Mouse (Mus musculus) cortical plate, adult 2 months (tissue): ENCODE data around the gene BC030499.

Source experiments
- CTCF ChIP-seq: fragments of 200-500 bp; IDR thresholded peaks from 2 replicates; pipeline ENCODE4 v1.5.1; 2011; ENCODE audit warnings: mild to moderate bottlenecking, control low read depth, low read length; ENCODE audit not compliant: insufficient read depth; ENCODE audit errors: extremely low read depth
- POLR2A ChIP-seq: fragments of 200-500 bp; IDR thresholded peaks from 2 replicates; pipeline ENCODE4 v1.6.1; 2011; ENCODE audit warnings: mild to moderate bottlenecking, low read length, control low read depth; ENCODE audit not compliant: insufficient read depth; ENCODE audit errors: extremely low read depth

DNA sequence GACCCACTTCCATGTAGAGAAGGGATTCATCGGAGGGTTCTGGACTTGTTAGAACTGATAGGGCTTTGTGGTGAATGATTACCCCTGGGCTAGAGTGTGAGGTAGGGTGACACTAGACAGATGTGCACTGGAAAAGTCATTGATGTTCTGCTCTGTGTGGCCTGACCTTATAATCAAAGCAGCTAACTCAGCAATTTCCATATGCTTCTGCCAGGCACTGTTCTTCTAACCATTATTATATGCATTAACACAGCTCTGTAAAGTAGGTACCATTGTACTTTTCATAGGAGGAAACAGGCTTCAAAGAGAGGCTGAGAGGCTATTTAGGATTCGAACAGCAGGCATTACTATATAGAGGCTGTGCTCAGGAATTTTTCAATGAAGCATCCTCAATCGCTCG lies 36.6 kb downstream of the BC030499 start:
- TF ChIP-seq CTCF (no peak), POLR2A (no peak)
